Mouse (Mus musculus) pancreas, adult 10 weeks (tissue): ENCODE data around the gene Alkbh4. TPM values are rescaled to one million over a fixed set of nuclear protein-coding genes. Genes with fewer than 3 reads are reported as not detected.

Experiments used
- polyA plus RNA-seq: library from polyadenylated mRNA; stranded (reverse); fragments of 350-450 nt; fragmentation: Illumina TruSeq; extraction: RNeasy Lipid Tissue Mini Kit (QIAGEN cat#74804); gene quantifications from one replicate; pipeline ENCODE4 v1.2.3, GENCODE M21; 2015; ENCODE audit warnings: low read depth, low replicate concordance; ENCODE audit not compliant: insufficient read depth

Gene Alkbh4
- 3.7 TPM for polyA plus RNA-seq

GRCm38 (mm10) chr5:136135571-136136291 lies at the start of gene Alkbh4, which contains the start of gene Lrwd1:
TSS of gene Alkbh4 (plus strand) at chr5:136136146.
TSS of gene Lrwd1 (minus strand) at chr5:136136074.

GRCm38 (mm10) chr5:136115891-136116783 lies 19.8 kb upstream of the Alkbh4 start, which contains the start of gene Polr2j:
TSS of gene Polr2j (plus strand) at chr5:136116631.

GRCm38 (mm10) chr5:136170512-136171362 lies 34.8 kb downstream of the Alkbh4 start, which contains the start of gene Orai2:
TSS of gene Orai2 (minus strand) at chr5:136170713.

Other genes starting within 250 kb of the Alkbh4 start
- gene Hspb1, start 248.2 kb upstream of the Alkbh4 start, polyA plus RNA-seq = 56.9 TPM
- 17.9 TPM for gene Ywhag, start 201.5 kb upstream of the Alkbh4 start, polyA plus RNA-seq
- gene Ssc4d, start 161.6 kb upstream of the Alkbh4 start, polyA plus RNA-seq = 2.0 TPM
- not detected for gene Zp3, start 156.0 kb upstream of the Alkbh4 start, polyA plus RNA-seq
- gene Dtx2, start 141.3 kb upstream of the Alkbh4 start, polyA plus RNA-seq = 4.0 TPM
- 40.8 TPM for gene Upk3b, start 97.7 kb upstream of the Alkbh4 start, polyA plus RNA-seq
- gene Upk3bl, start 81.7 kb upstream of the Alkbh4 start, polyA plus RNA-seq = not detected
- 12.8 TPM for gene Rasa4, start 52.2 kb upstream of the Alkbh4 start, polyA plus RNA-seq
- 22.9 TPM for gene Polr2j, start 19.5 kb upstream of the Alkbh4 start, polyA plus RNA-seq
- gene Lrwd1, start 72 bp upstream of the Alkbh4 start, polyA plus RNA-seq = 3.7 TPM
- 8.7 TPM for gene Orai2, start 34.6 kb downstream of the Alkbh4 start, polyA plus RNA-seq
- 5.8 TPM for gene Prkrip1, start 62.8 kb downstream of the Alkbh4 start, polyA plus RNA-seq
- 0.55 TPM for gene Sh2b2, start 110.4 kb downstream of the Alkbh4 start, polyA plus RNA-seq